Mouse (Mus musculus) MEL (cell line): Measurements from ENCODE around the gene Chl1. TPM values are rescaled to one million over a fixed set of nuclear protein-coding genes. Genes with fewer than 3 reads are reported as not detected.

Experiments used
- DNase-seq: peaks from one replicate; pipeline ENCODE4 v3.0.0; 2011; ENCODE audit warnings: low read depth, low spot score
- H3K27ac ChIP-seq: 2 replicates; pipeline ENCODE4 v1.5.1; 2012; ENCODE audit warnings: low read depth, mild to moderate bottlenecking, control low read depth, low read length, moderate library complexity; ENCODE audit not compliant: control insufficient read depth
- H3K27me3 ChIP-seq, 2 experiments: fragments of 150-350 bp in 1 of 2; sonication (generic) in 1 of 2; 2 replicates each; pipeline ENCODE4 v1.6.1; 2012; ENCODE audit warnings: low read length in 2 of 2, mild to moderate bottlenecking in 2 of 2, improper control_type of control experiment in 1 of 2, moderate library complexity in 1 of 2; ENCODE audit not compliant: insufficient read depth in 2 of 2, control insufficient read depth in 1 of 2
- H3K36me3 ChIP-seq, 2 experiments: 2 replicates each; pipeline ENCODE4 v1.6.1; 2012 to 2014; ENCODE audit warnings: low read length in 2 of 2, improper control_type of control experiment in 1 of 2, inconsistent platforms in 1 of 2, mild to moderate bottlenecking in 1 of 2; ENCODE audit not compliant: insufficient read depth in 2 of 2, control insufficient read depth in 1 of 2
- H3K4me1 ChIP-seq, 2 experiments: fragments of 150-350 bp in 1 of 2; sonication (generic) in 1 of 2; 2 replicates each; pipeline ENCODE4 v1.6.1; 2012; ENCODE audit warnings: low read length in 2 of 2, improper control_type of control experiment in 1 of 2, mild to moderate bottlenecking in 1 of 2; ENCODE audit not compliant: insufficient read depth in 2 of 2, control insufficient read depth in 1 of 2
- H3K4me3 ChIP-seq, 2 experiments: fragments of 150-350 bp in 1 of 2; sonication (generic) in 1 of 2; 2 replicates each; pipeline ENCODE4 v1.5.1; 2012; ENCODE audit warnings: low read depth in 2 of 2, low read length in 2 of 2, mild to moderate bottlenecking in 2 of 2, moderate library complexity in 2 of 2, control low read depth in 1 of 2, improper control_type of control experiment in 1 of 2; ENCODE audit not compliant: control insufficient read depth in 1 of 2, insufficient read depth in 1 of 2
- H3K79me2 ChIP-seq: 2 replicates; pipeline ENCODE4 v1.6.1; 2012; ENCODE audit warnings: mild to moderate bottlenecking, low read length, moderate library complexity; ENCODE audit not compliant: control insufficient read depth, poor library complexity, insufficient read depth
- H3K9ac ChIP-seq: 2 replicates; pipeline ENCODE4 v1.6.1; 2012; ENCODE audit warnings: low read depth, mild to moderate bottlenecking, control low read depth, low read length, moderate library complexity; ENCODE audit not compliant: control insufficient read depth, poor library complexity, severe bottlenecking
- H3K9me3 ChIP-seq: fragments of 150-350 bp; sonication (generic); replicated peaks from 2 replicates; pipeline ENCODE4 v1.6.1; 2012; ENCODE audit warnings: mild to moderate bottlenecking, low read length, improper control_type of control experiment, moderate library complexity; ENCODE audit not compliant: insufficient read depth
- BHLHE40 ChIP-seq: IDR thresholded peaks from 2 replicates; pipeline ENCODE4 v1.6.1; 2012; ENCODE audit warnings: low read depth, mild to moderate bottlenecking, inconsistent platforms, low read length, improper control_type of control experiment, borderline replicate concordance
- CHD2 ChIP-seq: IDR thresholded peaks from 2 replicates; pipeline ENCODE4 v1.6.1; 2011; ENCODE audit warnings: low read length, improper control_type of control experiment
- ELF1 ChIP-seq: IDR thresholded peaks from 2 replicates; pipeline ENCODE4 v1.6.1; 2014; ENCODE audit warnings: low read depth, mild to moderate bottlenecking, inconsistent platforms, low read length, improper control_type of control experiment, moderate library complexity
- EP300 ChIP-seq, 2 experiments: IDR thresholded peaks; 2 replicates each; pipeline ENCODE4 v1.6.1; 2011; ENCODE audit warnings: improper control_type of control experiment in 2 of 2, low read length in 2 of 2, low read depth in 1 of 2, mild to moderate bottlenecking in 1 of 2
- ETS1 ChIP-seq: IDR thresholded peaks from 2 replicates; pipeline ENCODE4 v1.6.1; 2012; ENCODE audit warnings: low read depth, mild to moderate bottlenecking, inconsistent platforms, low read length, improper control_type of control experiment, moderate library complexity
- JUND ChIP-seq: IDR thresholded peaks from 2 replicates; pipeline ENCODE4 v1.6.1; 2011; ENCODE audit warnings: low read depth, mild to moderate bottlenecking, improper control_type of control experiment, low read length
- MAFK ChIP-seq: IDR thresholded peaks from 2 replicates; pipeline ENCODE4 v1.6.1; 2011; ENCODE audit warnings: low read depth, mild to moderate bottlenecking, low read length, improper control_type of control experiment, borderline replicate concordance
- MAX ChIP-seq: IDR thresholded peaks from 2 replicates; pipeline ENCODE4 v1.6.1; 2011; ENCODE audit warnings: low read length, improper control_type of control experiment
- MEF2A ChIP-seq: IDR thresholded peaks from 2 replicates; pipeline ENCODE4 v1.6.1; 2014; ENCODE audit warnings: low read depth, mild to moderate bottlenecking, inconsistent platforms, low read length, improper control_type of control experiment; ENCODE audit not compliant: poor library complexity, insufficient replicate concordance, severe bottlenecking; ENCODE audit errors: extremely low read depth
- MXI1 ChIP-seq: IDR thresholded peaks from 2 replicates; pipeline ENCODE4 v1.6.1; 2011; ENCODE audit warnings: mild to moderate bottlenecking, low read depth, low read length, improper control_type of control experiment
- MYC ChIP-seq: IDR thresholded peaks from 2 replicates; pipeline ENCODE4 v1.6.1; 2011; ENCODE audit warnings: low read depth, mild to moderate bottlenecking, low read length, improper control_type of control experiment, moderate library complexity
- NRF1 ChIP-seq: IDR thresholded peaks from 2 replicates; pipeline ENCODE4 v1.6.1; 2014; ENCODE audit warnings: low read depth, mild to moderate bottlenecking, inconsistent platforms, low read length, improper control_type of control experiment, moderate library complexity; ENCODE audit not compliant: poor library complexity, insufficient read depth, severe bottlenecking
- POLR2A ChIP-seq, 2 experiments: IDR thresholded peaks; 2 replicates each; pipeline ENCODE4 v1.6.1; 2011 to 2012; ENCODE audit warnings: low read length in 2 of 2, mild to moderate bottlenecking in 2 of 2, control low read depth in 1 of 2, improper control_type of control experiment in 1 of 2, low read depth in 1 of 2, moderate library complexity in 1 of 2; ENCODE audit not compliant: control insufficient read depth in 1 of 2, insufficient read depth in 1 of 2, poor library complexity in 1 of 2
- RAD21 ChIP-seq: IDR thresholded peaks from 2 replicates; pipeline ENCODE4 v1.6.1; 2011; ENCODE audit warnings: mild to moderate bottlenecking, low read depth, low read length, improper control_type of control experiment
- RCOR1 ChIP-seq: IDR thresholded peaks from 2 replicates; pipeline ENCODE4 v1.6.1; 2012; ENCODE audit warnings: low read depth, mild to moderate bottlenecking, inconsistent platforms, low read length, improper control_type of control experiment
- SIN3A ChIP-seq: IDR thresholded peaks from 2 replicates; pipeline ENCODE4 v1.6.1; 2012; ENCODE audit warnings: low read length, improper control_type of control experiment, inconsistent platforms
- SMC3 ChIP-seq: IDR thresholded peaks from 2 replicates; pipeline ENCODE4 v1.6.1; 2011; ENCODE audit warnings: low read depth, low read length, improper control_type of control experiment
- TAL1 ChIP-seq: IDR thresholded peaks from 2 replicates; pipeline ENCODE4 v1.6.1; 2012; ENCODE audit warnings: mild to moderate bottlenecking, inconsistent platforms, low read length, moderate library complexity, mixed read lengths
- UBTF ChIP-seq: IDR thresholded peaks from 2 replicates; pipeline ENCODE4 v1.6.1; 2012; ENCODE audit warnings: low read depth, mild to moderate bottlenecking, inconsistent platforms, low read length, improper control_type of control experiment, moderate library complexity, borderline replicate concordance; ENCODE audit not compliant: insufficient read depth
- USF1 ChIP-seq: IDR thresholded peaks from 2 replicates; pipeline ENCODE4 v1.6.1; 2014; ENCODE audit warnings: low read depth, mild to moderate bottlenecking, inconsistent platforms, low read length, improper control_type of control experiment, moderate library complexity
- ZNF384 ChIP-seq: IDR thresholded peaks from 2 replicates; pipeline ENCODE4 v1.6.1; 2012; ENCODE audit warnings: low read depth, mild to moderate bottlenecking, inconsistent platforms, low read length, improper control_type of control experiment
- polyA plus RNA-seq, 2 experiments: library from polyadenylated mRNA; stranded (reverse) in 1 of 2; unstranded in 1 of 2; fragments of >175 nt in 1 of 2; fragments of >200 nt in 1 of 2; gene quantifications; 2 replicates each; pipeline versions ENCODE4 v1.2.1 to v1.2.4; 2012; ENCODE audit warnings: low replicate concordance in 2 of 2, low read depth in 1 of 2; ENCODE audit not compliant: insufficient read length in 2 of 2, insufficient read depth in 1 of 2, missing spikeins in 1 of 2
- total RNA-seq: library from RNA; depleted of rRNA; stranded (reverse); fragments of 300-350 nt; gene quantifications from 2 replicates; pipeline ENCODE4 v1.2.3, GENCODE M21; 2012

The Chl1 gene
- total and polyA plus RNA-seq, 3 experiments: not detected

DNA sequence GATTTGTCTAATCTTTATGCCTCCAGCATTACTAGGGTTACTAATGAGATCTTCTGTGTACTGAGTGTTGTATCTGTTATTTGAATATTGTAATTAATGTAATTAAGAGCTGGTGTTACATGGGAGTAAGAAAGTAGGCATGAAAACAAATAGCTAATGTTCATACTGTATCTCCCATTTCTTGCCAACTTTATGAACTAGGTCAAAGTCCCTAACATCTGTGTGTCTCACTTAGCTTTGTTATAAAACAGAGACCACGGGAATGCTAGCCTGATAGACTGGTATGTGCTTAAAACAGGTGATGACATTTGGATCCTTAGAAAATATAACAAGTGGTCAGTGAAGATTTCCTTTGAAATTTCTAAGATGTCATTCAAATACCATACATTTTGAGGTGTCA lies 75.7 kb downstream of the Chl1 start:
- H3K36me3 ChIP-seq: no peaks in the 10 kb centered on the region

DNA sequence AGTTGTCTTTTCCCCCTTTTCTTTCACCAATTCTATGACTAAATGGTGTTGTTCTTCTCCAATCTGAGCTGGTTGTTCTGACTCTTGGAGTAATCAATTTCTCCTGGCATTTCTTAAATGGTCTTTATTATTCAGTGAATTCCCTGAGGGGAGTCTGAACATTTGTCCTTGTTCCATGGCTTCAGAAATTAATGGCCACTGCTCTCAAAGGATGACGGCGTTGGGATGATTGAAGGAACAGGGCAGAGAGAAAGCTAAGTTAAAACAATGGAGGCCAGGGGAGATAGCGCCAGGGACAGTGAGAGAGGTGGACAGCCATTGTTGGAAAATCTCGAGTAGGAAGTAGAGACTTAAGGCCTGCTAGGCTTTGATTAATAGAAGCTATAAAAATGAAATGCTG lies 91.7 kb downstream of the Chl1 start:
- Histone ChIP-seq H3K4me1 (no peaks in the 10 kb centered on the region), H3K27ac (no peak overlapping the region), H3K36me3 (no peaks in the 10 kb centered on the region), H3K27me3 (no peaks in the 10 kb centered on the region), H3K4me3 (no peak overlapping the region), H3K9ac (no peak overlapping the region), H3K79me2 (no peaks in the 10 kb centered on the region), H3K9me3 (no peaks in the 10 kb centered on the region)
- DNase-seq: no peak
- no peak for TF ChIP-seq ZNF384
- no peak for TF ChIP-seq RAD21
- TF ChIP-seq SMC3: no peak
- no peak for TF ChIP-seq NRF1
- no peak for TF ChIP-seq UBTF
- no peak for TF ChIP-seq RCOR1
- no peak for TF ChIP-seq MXI1
- TF ChIP-seq TAL1: no peak
- TF ChIP-seq JUND: no peak
- no peak for TF ChIP-seq EP300 (IDR thresholded peaks at IDR 0.05; ENCODE audit: low read depth in 1 of 2, low read length in 2 of 2)
- no peak for TF ChIP-seq SIN3A
- no peak for TF ChIP-seq POLR2A (IDR thresholded peaks at IDR 0.05; ENCODE audit: control insufficient read depth in 1 of 2, insufficient read depth in 1 of 2, low read depth in 1 of 2, low read length in 2 of 2, poor library complexity in 1 of 2)
- no peak for TF ChIP-seq MEF2A
- no peak for TF ChIP-seq ETS1
- no peak for TF ChIP-seq ELF1
- no peak for TF ChIP-seq MAFK

More for the DNA sequence above, 75.7 kb downstream of the Chl1 start:
- Histone ChIP-seq H3K79me2 (no peaks in the 10 kb centered on the region), H3K4me3 (no peak overlapping the region), H3K4me1 (no peaks in the 10 kb centered on the region), H3K27me3 (no peaks in the 10 kb centered on the region), H3K27ac (no peak overlapping the region), H3K9me3 (no peaks in the 10 kb centered on the region), H3K9ac (no peak overlapping the region)
- no peak for DNase-seq
- TF ChIP-seq POLR2A (IDR thresholded peaks at IDR 0.05; ENCODE audit: control insufficient read depth in 1 of 2, insufficient read depth in 1 of 2, low read depth in 1 of 2, low read length in 2 of 2, poor library complexity in 1 of 2) (no peak), BHLHE40 (no peak), MAFK (no peak), CHD2 (no peak), USF1 (no peak), MYC (no peak), JUND (no peak), MAX (no peak)
